Mouse (Mus musculus): ENCODE data around the gene Atn1. TPM values are rescaled to one million over a fixed set of nuclear protein-coding genes. Genes with fewer than 3 reads are reported as not detected.

Atn1 gene
- polyA plus RNA-seq, 1 experiment from 2014 or later: 9.3 TPM

DNA sequence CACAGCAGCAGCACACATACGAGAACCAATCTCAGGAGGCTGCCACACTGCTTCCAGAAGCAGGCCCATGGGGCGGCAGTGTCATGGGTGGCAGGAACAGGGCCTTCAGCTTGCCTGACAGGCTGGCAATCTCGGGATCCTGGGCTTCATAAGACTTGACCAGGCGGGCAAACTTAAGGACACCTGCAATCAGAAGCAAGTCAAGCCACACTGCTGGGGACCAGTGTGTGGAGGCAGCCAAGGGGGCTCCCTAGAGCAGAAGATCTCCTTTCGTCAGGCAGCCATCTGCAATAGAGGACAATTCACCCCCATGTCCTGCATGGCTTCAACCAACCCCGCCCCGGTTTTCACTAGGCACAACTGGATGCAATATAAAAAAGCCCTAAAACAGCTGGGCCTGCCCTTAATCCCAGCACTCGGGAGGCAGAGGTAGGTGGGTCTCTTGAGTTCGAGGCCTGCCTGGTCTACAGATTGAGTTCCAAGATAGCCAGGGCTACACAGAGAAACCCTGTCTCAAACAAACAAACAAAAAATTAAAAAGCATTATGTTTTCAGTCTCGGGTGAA is 17.0 kb downstream of the Atn1 start:
- Histone ChIP-seq H3K9ac (no peak overlapping the region), H3K9me3 (replicated peaks) (no peaks in the 10 kb centered on the region), H3K4me2 (peak overlapping the region; percentile 8; the same call in 1 of the 2 replicates), H3K36me3 (peaks cover 16% of the 10 kb centered on the region), H3K4me3 (no peak overlapping the region), H3K27me3 (no peaks in the 10 kb centered on the region), H3K27ac (no peak overlapping the region), H3K4me1 (replicated peaks) (peaks cover 26% of the 10 kb centered on the region)
- 79% methylated on average over 10 of the region's 10 CpGs for WGBS
- ATAC-seq (replicated peaks; ENCODE audit: insufficient number of reproducible peaks, insufficient read depth, low FRiP score, low read depth): no peak

DNA sequence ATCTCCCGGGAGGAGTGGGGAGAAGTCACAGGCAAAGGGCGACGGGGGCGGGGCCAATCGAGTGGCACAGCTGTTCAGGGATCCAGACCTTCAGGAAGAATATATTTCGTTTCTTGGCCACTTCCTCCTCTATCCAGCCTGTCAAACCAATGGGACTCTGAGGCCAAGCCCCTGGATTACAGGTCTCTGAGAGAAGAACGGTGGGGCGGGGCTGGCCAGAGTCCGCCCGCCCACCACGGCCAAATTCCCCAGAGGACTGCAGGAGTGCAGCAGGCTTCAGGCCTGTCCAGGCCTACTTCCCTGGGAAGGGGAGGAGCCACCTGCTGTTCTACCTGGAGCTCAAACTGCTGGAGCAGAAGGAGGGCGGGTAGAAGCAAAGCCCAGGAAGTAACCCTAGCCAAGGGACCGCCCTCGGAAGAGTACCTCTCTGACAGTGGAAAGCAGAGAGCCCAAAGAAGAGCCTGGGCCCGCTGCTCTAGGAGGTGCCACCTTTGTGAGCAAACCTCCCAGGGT is 17.8 kb downstream of the Atn1 start, which contains the start of gene Ptpn6:
TSS of gene Ptpn6 (minus strand) at position 204 of the 513 bp plus-strand sequence.
- no peak within 1 kb of the TSS; the same call in 1 of the 2 replicates for H3K4me3 ChIP-seq
- H3K36me3 ChIP-seq: peaks cover 8% of the 10 kb centered on the region; the same call in 1 of the 2 replicates
- H3K27me3 ChIP-seq: no peaks in the 10 kb centered on the region
- H3K9me3 ChIP-seq (replicated peaks): no peaks in the 10 kb centered on the region
- no peak for ATAC-seq (replicated peaks; ENCODE audit: insufficient number of reproducible peaks, insufficient read depth, low FRiP score, low read depth)
- H3K4me2 ChIP-seq: peak within 1 kb of the TSS; percentile 8; the same call in 1 of the 2 replicates
- H3K9ac ChIP-seq: no peak within 1 kb of the TSS
- H3K4me1 ChIP-seq (replicated peaks): peaks cover 26% of the 10 kb centered on the region
- 0 out of 2 replicates have a peak within 1 kb of the TSS, but pooled peaks have one; percentile 13 for H3K27ac ChIP-seq
- WGBS: 33% methylated on average over 15 of the region's 15 CpGs

DNA sequence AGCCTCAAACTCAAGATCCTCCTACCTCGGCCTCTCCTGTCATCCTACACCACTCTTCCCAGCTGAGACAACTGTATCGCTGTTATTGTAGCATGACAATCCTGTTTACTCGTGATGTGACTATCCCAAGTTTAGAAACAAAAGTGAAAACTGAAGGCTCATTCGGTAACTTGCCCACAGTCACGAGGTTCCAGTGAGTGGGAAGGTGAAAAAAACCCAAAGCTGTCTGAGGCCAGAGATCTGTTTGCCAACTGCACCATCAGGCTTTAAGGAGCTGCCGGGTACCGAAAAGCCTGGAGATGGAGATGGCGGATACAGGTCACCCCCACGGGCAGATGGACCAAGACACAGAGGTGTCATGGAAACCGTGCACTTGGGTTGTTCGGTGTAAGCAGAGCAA is 19.3 kb downstream of the Atn1 start:
- Histone ChIP-seq H3K4me2 (no peak overlapping the region), H3K9me3 (replicated peaks) (no peaks in the 10 kb centered on the region), H3K36me3 (no peaks in the 10 kb centered on the region), H3K4me1 (replicated peaks) (peaks cover 27% of the 10 kb centered on the region), H3K27ac (no peak overlapping the region), H3K4me3 (no peak overlapping the region), H3K9ac (no peak overlapping the region), H3K27me3 (no peaks in the 10 kb centered on the region)
- no peak for ATAC-seq (replicated peaks; ENCODE audit: insufficient number of reproducible peaks, insufficient read depth, low FRiP score, low read depth)
- WGBS: 86% methylated on average over 11 of the region's 11 CpGs

DNA sequence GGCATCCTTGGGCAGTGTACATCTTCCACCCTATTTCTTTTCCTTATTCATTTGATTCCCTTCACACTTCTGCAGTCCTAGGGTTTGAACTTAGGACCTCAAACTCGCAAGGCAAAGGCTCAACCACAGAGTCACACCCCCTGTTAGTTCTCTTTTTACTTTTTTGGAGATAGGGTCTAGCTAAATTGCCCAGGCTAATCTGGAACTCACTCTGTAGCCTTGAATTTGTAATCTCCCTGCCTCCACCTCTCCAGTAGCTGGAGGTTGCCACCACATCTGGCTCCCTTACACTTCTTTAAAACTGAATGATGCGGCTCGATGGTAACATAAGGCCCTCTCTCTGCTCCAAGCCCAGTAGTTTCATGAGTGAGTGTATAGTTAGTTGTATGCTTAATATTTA is 21.9 kb downstream of the Atn1 start:
- no peak overlapping the region for H3K4me2 ChIP-seq
- peaks cover 14% of the 10 kb centered on the region for H3K4me1 ChIP-seq (replicated peaks)
- WGBS: 87% methylated on average over 3 of the region's 3 CpGs
- no peaks in the 10 kb centered on the region for H3K36me3 ChIP-seq
- H3K4me3 ChIP-seq: no peak overlapping the region
- ATAC-seq (replicated peaks; ENCODE audit: insufficient number of reproducible peaks, insufficient read depth, low FRiP score, low read depth): no peak
- H3K27me3 ChIP-seq: no peaks in the 10 kb centered on the region
- no peak overlapping the region for H3K27ac ChIP-seq
- H3K9me3 ChIP-seq (replicated peaks): no peaks in the 10 kb centered on the region
- no peak overlapping the region for H3K9ac ChIP-seq

DNA sequence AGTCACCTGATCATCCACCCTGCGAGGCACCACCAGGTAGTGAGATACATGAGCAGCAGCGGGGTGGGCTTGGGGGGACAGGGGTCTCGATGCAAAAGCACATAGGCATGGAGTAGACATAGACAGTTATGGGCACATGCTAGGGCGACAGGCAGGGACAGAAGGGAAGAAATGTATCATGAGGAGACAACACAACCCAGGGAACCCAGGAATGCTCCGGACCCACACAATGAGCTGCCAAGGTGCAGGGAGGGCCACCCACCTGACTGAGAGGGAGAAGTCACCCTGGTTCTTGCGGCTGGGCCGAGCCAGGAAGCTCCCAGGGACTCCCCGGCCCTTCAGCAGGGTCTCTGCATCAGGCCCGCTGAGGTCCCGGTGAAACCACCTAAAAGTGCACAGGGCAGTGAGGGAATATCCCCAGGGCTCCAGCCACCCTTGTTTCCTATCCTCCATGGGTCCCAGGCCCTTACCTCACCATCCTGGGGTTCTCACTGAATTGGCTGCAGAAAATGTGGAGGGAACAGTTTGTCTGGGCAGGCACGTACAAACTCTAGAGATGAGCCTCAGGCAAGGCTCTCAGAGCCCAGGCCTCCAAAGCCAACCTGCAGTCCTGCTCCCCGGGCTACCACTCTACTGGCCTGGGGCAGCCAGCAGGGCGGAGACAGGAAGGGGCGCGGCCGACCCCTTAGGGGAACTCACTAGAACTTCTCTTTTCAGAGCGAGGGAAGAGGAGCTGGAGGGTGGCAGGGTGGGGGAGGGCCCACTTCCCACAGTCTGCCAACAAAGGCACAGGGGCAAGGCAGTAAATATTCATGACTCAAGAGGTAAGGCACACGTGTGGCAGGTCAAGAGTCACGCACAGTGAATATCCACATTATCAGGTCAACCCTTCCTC is 23.6 kb downstream of the Atn1 start:
- Histone ChIP-seq H3K9ac (peak overlapping the region; percentile 31; the same call in 1 of the 2 replicates), H3K4me1 (replicated peaks) (peaks cover 2% of the 10 kb centered on the region; the same call in 1 of the 2 replicates), H3K9me3 (replicated peaks) (no peaks in the 10 kb centered on the region), H3K27me3 (no peaks in the 10 kb centered on the region), H3K36me3 (no peaks in the 10 kb centered on the region), H3K4me2 (peak overlapping the region; percentile 28; the same call in 1 of the 2 replicates), H3K4me3 (peak overlapping the region; percentile 30), H3K27ac (peak overlapping the region; percentile 20; the same call in 1 of the 2 replicates)
- 51% methylated on average over 19 of the region's 19 CpGs for WGBS
- ATAC-seq (replicated peaks; ENCODE audit: insufficient number of reproducible peaks, insufficient read depth, low FRiP score, low read depth): no peak; the same call in 1 of the 2 replicates

DNA sequence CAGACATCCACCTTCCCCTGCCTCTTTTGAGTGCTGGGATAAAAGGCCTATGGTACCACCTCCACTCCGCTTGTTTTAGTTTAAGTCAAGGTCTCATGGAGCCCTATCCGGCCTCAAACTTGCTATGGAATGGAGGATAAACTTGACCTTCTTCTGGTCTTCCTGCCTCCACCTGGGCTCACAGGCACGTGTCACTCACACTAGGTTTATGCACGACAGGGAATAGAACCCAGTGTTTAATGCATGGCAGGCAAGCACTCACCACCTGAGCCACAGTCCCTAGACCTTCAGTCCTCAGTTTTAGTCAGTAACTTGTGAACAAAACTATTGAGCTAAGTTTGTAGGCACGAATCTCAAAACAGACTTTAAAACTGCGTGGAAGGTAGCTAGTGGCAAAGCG is 25.3 kb downstream of the Atn1 start:
- WGBS: 77% methylated on average over 7 of the region's 7 CpGs
- Histone ChIP-seq H3K9me3 (replicated peaks) (no peaks in the 10 kb centered on the region), H3K9ac (no peak overlapping the region), H3K27me3 (no peaks in the 10 kb centered on the region), H3K4me3 (no peak overlapping the region), H3K36me3 (no peaks in the 10 kb centered on the region), H3K4me2 (no peak overlapping the region), H3K4me1 (replicated peaks) (peaks cover 2% of the 10 kb centered on the region; the same call in 1 of the 2 replicates), H3K27ac (no peak overlapping the region)
- ATAC-seq (replicated peaks; ENCODE audit: insufficient number of reproducible peaks, insufficient read depth, low FRiP score, low read depth): no peak

DNA sequence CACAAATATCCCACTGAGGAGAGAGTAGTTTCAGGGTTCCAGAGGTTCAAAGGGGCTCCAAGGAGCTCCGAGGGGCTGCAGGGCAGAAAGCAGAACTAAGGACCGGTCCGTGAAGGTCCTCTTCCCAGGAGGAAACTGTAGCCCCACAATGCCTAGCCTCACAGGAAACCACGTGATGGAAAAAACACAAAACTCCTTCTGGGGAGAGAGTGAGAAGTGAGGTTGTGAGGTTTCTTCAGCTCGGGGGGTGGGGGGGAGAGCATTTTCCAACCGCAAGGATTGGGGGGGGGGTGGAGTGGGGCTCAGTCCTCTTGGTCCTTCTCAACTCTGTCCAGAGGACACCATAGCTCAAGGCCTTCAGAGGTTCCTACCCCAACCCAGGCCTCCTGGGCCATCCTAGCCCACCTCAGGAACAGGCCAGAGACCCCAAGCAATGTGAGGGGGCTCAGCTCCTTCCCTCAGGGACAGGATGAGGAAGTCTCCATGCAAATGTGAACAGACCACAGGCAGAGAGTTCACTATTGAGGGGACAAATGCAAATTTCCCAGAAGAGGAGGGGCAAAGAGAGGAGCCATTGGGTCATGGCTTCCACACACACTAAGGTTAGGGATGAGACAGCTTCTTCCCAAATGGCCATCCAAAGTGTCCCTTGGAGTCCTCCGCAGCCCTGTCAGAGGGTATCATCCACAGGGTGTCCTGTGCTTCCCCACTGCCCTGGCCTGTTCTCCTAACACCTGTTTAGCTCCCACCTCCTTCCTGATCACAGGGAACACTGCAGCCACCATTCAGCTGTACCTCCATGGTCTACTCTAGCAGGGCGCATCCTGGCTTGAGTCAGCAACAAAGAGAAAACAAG is 26.2 kb downstream of the Atn1 start:
- 71% methylated on average over 8 of the region's 8 CpGs for WGBS
- Histone ChIP-seq H3K9ac (no peak overlapping the region), H3K4me1 (replicated peaks) (peaks cover 2% of the 10 kb centered on the region; the same call in 1 of the 2 replicates), H3K4me2 (no peak overlapping the region), H3K9me3 (replicated peaks) (no peaks in the 10 kb centered on the region), H3K27ac (no peak overlapping the region), H3K4me3 (no peak overlapping the region), H3K27me3 (no peaks in the 10 kb centered on the region), H3K36me3 (no peaks in the 10 kb centered on the region)
- ATAC-seq (replicated peaks; ENCODE audit: insufficient number of reproducible peaks, insufficient read depth, low FRiP score, low read depth): no peak

DNA sequence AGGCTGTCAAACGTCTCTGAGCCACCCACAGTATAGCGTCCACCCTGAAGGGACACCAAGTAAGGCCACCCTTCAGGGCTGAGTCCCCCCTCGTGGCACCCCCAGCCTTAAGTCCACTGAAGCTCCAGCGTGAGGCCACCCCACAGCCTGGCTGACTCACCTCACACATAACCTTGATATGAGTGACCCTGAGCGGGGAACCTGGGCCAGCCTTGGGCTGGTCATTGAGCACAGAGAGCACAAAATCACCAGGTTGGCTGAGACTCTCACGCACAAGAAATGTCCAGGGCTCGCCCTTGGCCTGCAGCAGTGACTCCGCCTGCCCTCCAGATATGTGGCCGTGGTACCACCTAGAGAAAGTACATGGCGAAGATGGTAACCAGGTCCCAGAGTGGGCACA is 27.7 kb downstream of the Atn1 start:
- Histone ChIP-seq H3K4me3 (no peak overlapping the region), H3K9ac (no peak overlapping the region), H3K27ac (no peak overlapping the region), H3K4me2 (no peak overlapping the region), H3K36me3 (no peaks in the 10 kb centered on the region), H3K9me3 (replicated peaks) (no peaks in the 10 kb centered on the region), H3K4me1 (replicated peaks) (peaks cover 2% of the 10 kb centered on the region; the same call in 1 of the 2 replicates), H3K27me3 (no peaks in the 10 kb centered on the region)
- ATAC-seq (replicated peaks; ENCODE audit: insufficient number of reproducible peaks, insufficient read depth, low FRiP score, low read depth): no peak
- WGBS: 81% methylated on average over 10 of the region's 10 CpGs

DNA sequence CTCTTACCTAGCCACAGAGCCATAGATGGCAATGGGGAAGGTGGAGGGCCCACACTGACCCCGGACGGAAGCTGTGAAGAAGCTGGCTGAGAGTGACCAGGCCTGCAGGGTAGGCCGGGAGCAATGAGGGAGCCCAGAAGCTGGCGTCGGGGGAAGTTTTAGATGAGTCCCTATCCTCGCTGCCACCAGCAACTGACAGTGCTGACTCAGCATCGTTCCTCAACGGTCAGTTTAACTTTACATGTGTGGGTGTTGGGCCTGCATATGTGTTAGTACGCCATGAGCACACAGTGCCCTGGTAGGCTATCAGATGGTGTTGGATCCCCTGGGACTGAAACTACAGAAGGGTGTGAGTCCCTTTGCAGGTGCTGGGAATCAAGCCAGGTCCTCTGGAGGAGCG is 31.9 kb downstream of the Atn1 start:
- Histone ChIP-seq H3K9ac (no peak overlapping the region), H3K36me3 (no peaks in the 10 kb centered on the region), H3K9me3 (replicated peaks) (no peaks in the 10 kb centered on the region), H3K4me1 (replicated peaks) (peaks cover 6% of the 10 kb centered on the region), H3K27me3 (no peaks in the 10 kb centered on the region), H3K4me3 (no peak overlapping the region), H3K27ac (no peak overlapping the region), H3K4me2 (no peak overlapping the region)
- 85% methylated on average over 10 of the region's 10 CpGs for WGBS
- no peak for ATAC-seq (replicated peaks; ENCODE audit: insufficient number of reproducible peaks, insufficient read depth, low FRiP score, low read depth)

DNA sequence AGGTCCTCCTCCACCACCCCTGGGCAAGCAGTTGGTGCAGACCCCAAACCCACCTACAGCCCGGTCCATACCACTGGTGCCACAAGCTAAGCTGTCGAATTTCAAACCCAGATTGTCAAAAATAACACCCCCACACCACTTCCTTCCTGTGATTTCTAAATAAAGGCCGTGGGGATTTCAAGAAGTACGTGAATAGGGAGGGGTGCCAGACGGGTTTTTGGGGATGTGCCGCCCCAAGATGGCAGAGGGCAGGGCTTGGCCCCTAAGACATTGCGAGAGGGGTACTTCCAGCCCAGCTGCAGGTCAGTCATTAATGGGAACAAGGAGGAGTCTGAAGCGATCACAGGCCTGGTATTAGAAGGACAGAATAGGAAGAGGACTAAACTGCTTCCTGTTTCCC is 32.8 kb downstream of the Atn1 start:
- H3K9me3 ChIP-seq (replicated peaks): no peaks in the 10 kb centered on the region
- no peaks in the 10 kb centered on the region for H3K36me3 ChIP-seq
- no peak overlapping the region for H3K27ac ChIP-seq
- H3K27me3 ChIP-seq: no peaks in the 10 kb centered on the region
- H3K4me3 ChIP-seq: no peak overlapping the region
- H3K4me1 ChIP-seq (replicated peaks): peaks cover 9% of the 10 kb centered on the region
- WGBS: 61% methylated on average over 8 of the region's 8 CpGs
- H3K4me2 ChIP-seq: no peak overlapping the region
- H3K9ac ChIP-seq: no peak overlapping the region
- no peak for ATAC-seq (replicated peaks; ENCODE audit: insufficient number of reproducible peaks, insufficient read depth, low FRiP score, low read depth)

Measured in heart, embryonic 15.5 days (tissue).